Mouse (Mus musculus) olfactory bulb, adult 2 months (tissue): ENCODE measurements around the gene Pdzrn3. TPM values are rescaled to one million over a fixed set of nuclear protein-coding genes. Genes with fewer than 3 reads are reported as not detected.

Source experiments
- H3K27ac ChIP-seq: fragments of 200-500 bp; 2 replicates; pipeline ENCODE4 v1.5.1; 2012; ENCODE audit warnings: low read depth, low read length; ENCODE audit not compliant: insufficient read depth
- H3K4me1 ChIP-seq: fragments of 200-500 bp; 2 replicates; pipeline ENCODE4 v1.6.1; 2012; ENCODE audit warnings: low read length; ENCODE audit not compliant: control insufficient read depth, insufficient read depth
- H3K4me3 ChIP-seq: fragments of 200-500 bp; 2 replicates; pipeline ENCODE4 v1.5.1; 2012; ENCODE audit warnings: mild to moderate bottlenecking, low read depth, low read length, moderate library complexity; ENCODE audit not compliant: insufficient read depth
- CTCF ChIP-seq: fragments of 200-500 bp; IDR thresholded peaks from 2 replicates; pipeline ENCODE4 v1.5.1; 2012; ENCODE audit warnings: low read depth, mild to moderate bottlenecking, low read length, moderate library complexity; ENCODE audit not compliant: insufficient read depth
- POLR2A ChIP-seq: fragments of 200-500 bp; IDR thresholded peaks from 2 replicates; pipeline ENCODE4 v1.6.1; 2012; ENCODE audit warnings: mild to moderate bottlenecking, low read depth, low read length, moderate library complexity; ENCODE audit not compliant: insufficient read depth
- WGBS: fragments of 180-500 bp; shearing (Covaris S2); methylation state at CpG from one replicate; pipeline ENCODE4 v1.1.7; 2018; 5-methylcytosine and 5-hydroxymethylcytosine counted together
- polyA plus RNA-seq: library from polyadenylated mRNA; stranded (reverse); fragments of >200 nt; gene quantifications from 2 replicates; pipeline ENCODE4 v1.2.4, GENCODE M21; 2012; ENCODE audit warnings: low replicate concordance; ENCODE audit not compliant: missing spikeins, insufficient read depth, insufficient read length

The Pdzrn3 gene
- polyA plus RNA-seq, 1 experiment = not detected

- 3% methylated on average over 24 of the region's 24 CpGs for WGBS
- H3K4me1 ChIP-seq = peaks cover 9% of the 10 kb centered on the region
- H3K4me3 ChIP-seq = peak overlapping the region; percentile 40
- H3K27ac ChIP-seq = no peak overlapping the region
- no peak for TF ChIP-seq CTCF
- no peak for TF ChIP-seq POLR2A
Measured at GRCm38 (mm10) chr6:101198284-101198942, 179.3 kb downstream of the Pdzrn3 start.

- WGBS = 3% methylated on average over 5 of the region's 5 CpGs
- no peak for TF ChIP-seq POLR2A
- TF ChIP-seq CTCF = no peak
- H3K4me1 ChIP-seq = peaks cover 9% of the 10 kb centered on the region
- H3K4me3 ChIP-seq = no peak overlapping the region
- H3K27ac ChIP-seq = no peak overlapping the region
Measured at GRCm38 (mm10) chr6:101197642-101198041, 180.1 kb downstream of the Pdzrn3 start.

GRCm38 (mm10) chr6:101195891-101196290, 181.8 kb downstream of the Pdzrn3 start:
- Histone ChIP-seq H3K4me3 (no peak overlapping the region), H3K4me1 (peaks cover 9% of the 10 kb centered on the region), H3K27ac (no peak overlapping the region)
- TF ChIP-seq POLR2A = no peak
- WGBS = 83% methylated on average over 5 of the region's 5 CpGs

GRCm38 (mm10) chr6:101194386-101194925, 183.2 kb downstream of the Pdzrn3 start:
- WGBS = 65% methylated on average over 8 of the region's 8 CpGs

GRCm38 (mm10) chr6:101191576-101191975, 186.1 kb downstream of the Pdzrn3 start:
- no peak for TF ChIP-seq CTCF
- TF ChIP-seq POLR2A = no peak
- Histone ChIP-seq H3K27ac (no peak overlapping the region), H3K4me1 (no peaks in the 10 kb centered on the region), H3K4me3 (no peak overlapping the region)
- 92% methylated on average over 5 of the region's 5 CpGs for WGBS

More at GRCm38 (mm10) chr6:101194386-101194925, 183.2 kb downstream of the Pdzrn3 start:
- Histone ChIP-seq H3K4me3 (no peak overlapping the region), H3K4me1 (peaks cover 9% of the 10 kb centered on the region), H3K27ac (no peak overlapping the region)
- TF ChIP-seq CTCF = no peak
- TF ChIP-seq POLR2A = no peak

GRCm38 (mm10) chr6:101187322-101187721, 190.4 kb downstream of the Pdzrn3 start:
- no peak for TF ChIP-seq CTCF
- TF ChIP-seq POLR2A = no peak
- no peak overlapping the region for H3K4me3 ChIP-seq
- no peak overlapping the region for H3K27ac ChIP-seq
- H3K4me1 ChIP-seq = no peaks in the 10 kb centered on the region; the same call in 1 of the 2 replicates
- 52% methylated on average over 6 of the region's 6 CpGs for WGBS

- TF ChIP-seq POLR2A (no peak), CTCF (no peak)
- Histone ChIP-seq H3K4me1 (no peaks in the 10 kb centered on the region; the same call in 1 of the 2 replicates), H3K4me3 (no peak overlapping the region), H3K27ac (no peak overlapping the region)
- WGBS = 33% methylated on average over 3 of the region's 3 CpGs
Measured at GRCm38 (mm10) chr6:101186887-101187286, 190.8 kb downstream of the Pdzrn3 start.

GRCm38 (mm10) chr6:101184103-101184785, 193.5 kb downstream of the Pdzrn3 start:
- H3K27ac ChIP-seq = no peak overlapping the region
- no peak overlapping the region for H3K4me3 ChIP-seq
- whole genome bisulfite sequencing = 37% methylated on average over 10 of the region's 10 CpGs
- no peak for TF ChIP-seq CTCF
- peaks cover 7% of the 10 kb centered on the region for H3K4me1 ChIP-seq

- no peak for TF ChIP-seq CTCF
- no peak for TF ChIP-seq POLR2A
- H3K4me3 ChIP-seq = no peak overlapping the region
- H3K4me1 ChIP-seq = no peaks in the 10 kb centered on the region
- 91% methylated on average over 7 of the region's 7 CpGs for WGBS
- H3K27ac ChIP-seq = no peak overlapping the region
Measured at GRCm38 (mm10) chr6:101170699-101171098, 207.0 kb downstream of the Pdzrn3 start.
